Mouse (Mus musculus): ENCODE measurements at regions not wholly inside any gene's neighbourhood (a gene's known extent, or its start where the extent isn't known, plus 50 kb on each side); places are given as distances from the start of the nearest gene placed in this dataset.

- TF ChIP-seq NANOG (IDR thresholded peaks at IDR 0.05; ENCODE audit: borderline replicate concordance, low read length) (no peak), CTCF (conservative IDR thresholded peaks at IDR 0.05; ENCODE audit: low read length) (no peak), POU5F1 (IDR thresholded peaks at IDR 0.05; ENCODE audit: borderline replicate concordance, low read length) (no peak)
These were observed 106.9 kb upstream of the Ccser1 start for GRCm38 (mm10) chr6:61073267-61073666.
